Mouse (Mus musculus): ENCODE data around the gene Frmd4a.

The Frmd4a gene

DNA sequence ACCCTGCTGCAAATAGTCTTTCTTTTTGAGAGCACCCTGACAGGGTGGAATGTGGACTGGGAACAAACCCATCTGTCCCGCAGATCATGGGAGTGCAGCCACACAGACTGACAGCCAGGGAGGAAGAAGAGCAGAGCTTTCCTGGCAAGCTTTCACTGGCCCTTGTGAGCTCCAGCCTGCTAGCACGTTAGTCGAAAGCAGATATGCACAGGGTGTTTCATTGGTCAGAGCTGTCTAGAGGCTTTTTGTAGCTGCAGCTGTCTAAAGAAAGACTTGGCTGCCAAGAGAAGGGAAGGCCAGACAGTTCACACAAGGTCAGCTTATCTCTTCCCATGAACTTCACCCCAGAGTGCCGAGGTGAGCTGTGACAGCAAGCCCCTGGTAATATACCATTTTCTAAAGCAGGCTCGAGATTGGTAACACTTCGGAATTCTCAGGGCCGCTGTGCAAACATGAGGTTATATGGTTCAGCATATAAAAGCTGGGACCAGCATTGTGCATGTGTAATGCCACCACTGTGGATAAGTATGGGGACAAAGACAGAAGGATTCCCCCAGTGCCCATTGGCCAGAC is 500.1 kb downstream of the Frmd4a start:
- no peak for DNase-seq (ENCODE audit: low spot score in 2 of 2)

DNA sequence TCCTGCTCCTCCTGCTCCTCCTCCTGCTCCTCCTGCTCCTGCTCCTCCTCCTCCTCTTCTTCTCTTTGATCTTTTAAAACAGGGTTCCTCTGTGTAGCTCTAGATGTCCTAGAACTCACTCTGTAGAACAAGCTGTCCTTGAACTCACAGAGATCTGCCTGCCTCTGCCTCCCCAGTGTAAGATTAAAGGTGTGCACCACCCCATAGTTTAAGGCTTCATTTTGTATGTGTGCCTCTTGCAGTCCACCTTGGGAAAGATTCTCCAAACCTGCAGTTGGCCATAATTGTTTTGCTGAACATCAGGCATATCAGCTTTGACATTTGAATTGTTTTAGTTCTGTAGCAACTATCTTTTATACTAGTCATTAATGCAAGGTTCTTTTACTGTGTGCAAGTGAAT is 501.0 kb downstream of the Frmd4a start:
- DNase-seq (ENCODE audit: low spot score in 2 of 2): no peak

DNA sequence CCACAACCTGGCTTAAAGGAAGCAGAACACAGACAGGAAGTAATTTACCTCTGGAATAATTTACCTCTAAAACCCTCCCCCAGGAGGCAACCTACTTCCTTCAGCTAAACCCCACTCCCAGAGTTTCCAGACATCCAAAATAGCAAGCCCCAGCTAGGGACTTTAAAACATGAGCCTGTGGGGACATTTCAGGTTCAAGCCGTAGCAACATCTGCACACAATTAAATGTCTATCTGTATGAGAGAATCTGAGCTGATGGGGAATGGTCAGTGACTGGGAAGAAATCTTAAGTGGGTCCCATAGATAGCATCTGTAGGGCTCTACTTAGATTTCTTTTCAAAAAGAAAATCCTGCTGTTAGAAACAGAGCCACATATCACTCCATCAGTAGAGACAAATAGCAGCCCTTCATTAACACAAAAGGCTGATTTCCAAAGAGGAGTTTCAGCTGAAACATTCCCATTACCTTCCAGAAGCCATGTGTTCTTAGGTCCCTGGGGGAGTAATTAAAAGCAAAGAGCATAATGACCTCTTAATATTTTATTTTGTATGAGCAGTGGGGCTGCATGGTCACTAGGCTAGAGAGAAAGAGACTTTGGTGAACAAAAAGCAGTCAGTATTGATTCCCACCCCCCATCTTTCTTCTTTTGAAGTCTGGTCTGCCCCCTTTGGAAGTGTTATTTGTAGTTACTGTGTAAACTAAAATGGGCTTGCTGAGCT is 505.4 kb downstream of the Frmd4a start:
- DNase-seq (ENCODE audit: low spot score in 2 of 2): no peak

DNA sequence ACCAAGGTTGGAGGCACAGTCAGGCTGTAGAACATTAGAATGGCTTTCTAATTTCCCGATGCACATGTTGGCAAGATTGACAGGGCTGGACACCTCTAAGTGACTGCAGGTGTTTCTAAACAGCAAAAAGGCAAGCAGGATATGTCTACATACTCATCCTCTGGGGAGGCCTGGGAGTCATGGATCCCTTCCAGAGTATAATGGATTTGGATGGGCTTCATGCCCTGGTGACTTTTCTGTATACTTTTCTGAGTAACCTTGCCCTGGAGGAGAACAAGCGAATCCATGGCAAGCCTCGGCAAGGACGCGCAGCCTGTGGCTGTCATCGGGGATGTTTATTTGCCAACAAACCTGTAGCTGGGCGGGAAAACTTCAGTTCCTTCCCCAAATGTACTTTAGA is 509.6 kb downstream of the Frmd4a start:
- no peak for DNase-seq (ENCODE audit: low spot score in 2 of 2)

DNA sequence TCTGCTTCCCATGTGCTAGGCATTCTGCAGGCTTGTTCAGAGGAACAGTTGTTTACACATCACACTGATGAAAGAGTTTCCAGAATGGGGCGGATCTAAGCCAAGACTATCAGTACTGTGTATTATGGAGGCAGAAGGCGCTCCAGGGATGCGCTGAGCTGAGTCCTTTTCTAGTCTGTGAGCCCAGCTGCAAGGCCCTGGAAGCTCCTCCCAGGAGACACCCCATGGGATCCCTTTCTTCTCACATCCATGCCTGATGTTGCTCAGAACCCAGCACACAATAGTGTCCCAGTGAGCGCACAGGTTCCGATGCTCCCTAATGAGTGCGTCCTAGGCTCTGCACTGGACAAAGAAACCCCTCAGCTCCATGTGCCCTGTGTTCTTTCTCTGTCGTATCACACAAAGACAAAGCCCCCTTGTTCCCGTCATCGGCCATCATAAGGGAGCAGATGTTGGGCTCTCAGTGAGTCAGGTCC is 511.8 kb downstream of the Frmd4a start:
- no peak for DNase-seq (ENCODE audit: low spot score in 2 of 2)

DNA sequence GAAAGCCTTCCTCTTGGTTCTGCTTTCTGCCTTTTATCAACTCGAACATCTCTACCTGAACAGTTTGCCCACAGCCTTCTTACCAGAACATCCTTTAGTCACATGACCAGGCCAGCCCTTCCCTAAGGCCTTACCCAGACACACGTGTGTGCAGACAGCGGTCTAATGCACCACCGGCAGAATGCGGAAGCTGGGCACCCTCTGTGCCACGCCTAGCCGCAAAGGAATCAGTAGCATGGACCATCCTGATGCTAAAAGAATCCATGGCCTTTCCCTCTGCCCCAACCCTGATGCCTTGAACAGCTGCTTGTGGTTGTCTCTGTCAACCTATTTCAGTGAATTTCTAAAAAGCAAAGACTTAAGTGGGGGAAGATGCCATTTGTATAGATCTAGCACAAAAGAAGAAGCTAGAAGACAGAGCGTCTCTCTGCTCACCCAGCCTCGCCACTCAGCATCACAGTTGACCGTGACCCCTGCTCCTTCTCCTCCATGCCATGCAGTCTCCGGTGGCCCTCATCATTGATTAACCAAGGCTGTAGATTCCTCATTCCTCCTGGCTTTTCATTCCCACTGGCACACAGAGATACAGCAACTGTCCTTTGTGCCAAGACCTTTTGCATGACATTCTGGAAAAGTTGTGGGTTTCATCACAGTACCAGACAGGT is 514.1 kb downstream of the Frmd4a start:
- DNase-seq (ENCODE audit: low spot score in 2 of 2): no peak

DNA sequence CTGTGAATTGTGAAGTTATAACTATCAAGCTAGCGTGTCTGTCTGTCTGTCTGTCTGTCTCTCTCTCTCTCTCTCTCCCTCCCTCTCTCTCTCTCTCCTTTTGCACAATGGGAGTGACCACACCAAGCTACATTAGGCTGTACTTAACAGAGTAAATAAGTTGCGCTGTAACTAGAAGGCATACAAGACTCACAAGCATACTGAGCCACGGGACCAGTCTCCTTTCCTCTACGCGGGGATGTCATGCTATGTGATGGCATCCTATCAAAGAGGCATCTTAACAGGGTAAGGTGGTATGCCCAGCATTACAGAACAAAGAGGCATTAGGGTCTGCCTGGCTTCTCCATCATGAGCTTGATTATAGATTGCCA is 514.7 kb downstream of the Frmd4a start:
- DNase-seq (ENCODE audit: low spot score in 2 of 2): no peak

DNA sequence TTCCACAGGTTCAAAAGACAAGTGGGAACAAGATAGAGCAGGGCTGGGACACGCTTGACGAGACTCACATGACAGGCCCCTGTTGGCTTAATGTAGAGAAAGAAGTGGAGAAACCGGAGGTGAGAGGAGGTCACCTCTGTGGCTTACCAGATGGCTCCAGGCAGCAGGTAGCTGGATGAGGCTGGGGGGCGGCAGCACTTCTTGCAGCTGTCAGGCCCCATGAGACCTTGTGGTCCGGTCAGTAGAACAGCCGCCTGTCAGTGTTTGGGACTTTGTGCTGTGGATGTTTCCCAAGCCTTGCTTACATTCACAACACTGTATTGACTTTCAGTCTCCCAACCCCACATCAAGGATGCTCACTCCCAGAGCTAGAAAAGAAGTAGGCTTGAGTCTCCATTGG is 515.4 kb downstream of the Frmd4a start:
- no peak for DNase-seq (ENCODE audit: low spot score in 2 of 2)

DNA sequence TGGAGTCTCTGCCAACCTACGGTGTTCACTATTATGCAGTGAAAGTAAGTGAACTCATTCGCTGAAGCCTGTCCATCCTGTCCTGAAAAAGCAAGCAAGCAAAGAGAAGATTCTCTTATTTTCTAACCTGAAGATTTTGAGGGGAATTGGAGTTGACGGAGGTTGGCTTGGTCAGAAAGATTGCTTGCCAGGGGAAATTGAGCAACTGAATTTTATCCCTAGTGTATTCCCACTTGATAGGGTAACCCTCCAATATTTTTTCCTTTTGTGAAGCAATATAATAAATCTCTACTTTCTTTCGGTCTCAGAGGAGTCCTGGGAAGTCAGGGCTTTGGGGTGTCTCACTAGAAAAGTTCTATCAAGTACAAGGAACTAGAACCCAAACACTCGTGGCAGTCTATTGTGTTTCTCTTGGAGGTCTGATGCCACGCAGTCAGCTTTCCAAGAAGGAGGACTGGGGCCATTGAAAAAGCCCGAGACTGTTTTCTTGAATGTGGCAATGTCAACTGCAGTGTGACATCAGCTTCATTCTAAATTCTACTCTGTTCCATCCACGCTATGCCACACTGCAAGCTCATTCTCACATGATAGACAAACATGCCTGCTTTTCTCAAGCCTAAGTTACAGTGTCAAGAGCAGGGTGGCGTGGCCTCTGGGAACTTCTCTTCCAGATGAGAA is 517.8 kb downstream of the Frmd4a start:
- no peak for DNase-seq (ENCODE audit: low spot score in 2 of 2)

DNA sequence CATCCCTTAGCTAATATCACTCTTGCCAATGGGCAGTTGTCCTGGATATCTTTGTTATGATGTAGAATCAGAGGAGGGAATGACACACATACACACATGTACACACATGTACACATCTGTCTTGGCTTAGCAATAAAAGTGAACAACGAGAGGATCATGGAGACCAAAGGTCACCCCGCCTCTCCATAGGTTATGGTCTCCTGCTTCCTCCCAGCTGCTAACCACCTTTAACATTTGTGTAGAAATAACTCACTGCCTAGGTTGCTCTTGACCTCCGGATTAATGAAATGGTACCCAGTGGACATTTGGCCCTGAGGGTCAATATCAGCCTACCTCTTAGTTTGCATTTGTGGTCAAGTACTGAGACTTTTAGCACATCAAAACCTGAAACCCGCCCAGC is 523.8 kb downstream of the Frmd4a start:
- no peak for DNase-seq (ENCODE audit: low spot score in 2 of 2)

DNA sequence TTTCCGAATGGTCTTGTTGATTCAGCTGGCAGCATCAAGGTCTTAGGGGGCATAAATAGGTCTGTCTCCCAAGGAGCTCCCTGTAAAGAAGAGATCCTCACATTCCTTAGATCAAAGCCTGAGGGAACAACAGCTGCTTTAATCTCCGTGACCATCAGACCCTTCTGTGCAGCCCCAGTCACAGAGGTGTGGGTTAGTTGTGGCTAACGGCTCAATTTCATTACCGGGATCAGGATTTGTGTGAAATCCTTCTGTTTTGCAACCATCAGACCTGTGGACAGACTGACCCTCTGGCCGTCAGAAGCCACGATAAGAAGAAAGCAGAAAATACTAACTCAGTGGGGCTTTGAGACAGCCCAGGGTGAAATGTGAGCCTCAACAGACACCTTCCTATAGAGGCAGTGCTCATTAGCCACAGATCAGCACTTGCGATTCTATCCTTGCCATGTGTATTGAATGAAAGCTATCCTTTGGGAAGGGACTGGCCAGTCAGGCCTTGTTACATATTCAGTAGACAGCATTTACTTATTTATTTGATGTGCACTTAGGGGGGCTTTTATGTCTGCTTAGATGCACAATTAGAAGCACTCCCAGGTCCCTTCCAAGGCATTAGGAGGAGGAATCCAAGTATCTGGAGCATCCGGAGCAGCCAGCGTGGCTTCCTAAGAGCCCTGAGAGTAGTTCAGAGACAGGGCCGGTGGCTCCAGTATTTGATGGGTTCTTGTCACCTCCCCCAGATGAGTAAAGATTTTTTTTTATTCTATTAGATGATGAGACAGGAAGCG is 524.5 kb downstream of the Frmd4a start:
- no peak for DNase-seq (ENCODE audit: low spot score in 2 of 2)

DNA sequence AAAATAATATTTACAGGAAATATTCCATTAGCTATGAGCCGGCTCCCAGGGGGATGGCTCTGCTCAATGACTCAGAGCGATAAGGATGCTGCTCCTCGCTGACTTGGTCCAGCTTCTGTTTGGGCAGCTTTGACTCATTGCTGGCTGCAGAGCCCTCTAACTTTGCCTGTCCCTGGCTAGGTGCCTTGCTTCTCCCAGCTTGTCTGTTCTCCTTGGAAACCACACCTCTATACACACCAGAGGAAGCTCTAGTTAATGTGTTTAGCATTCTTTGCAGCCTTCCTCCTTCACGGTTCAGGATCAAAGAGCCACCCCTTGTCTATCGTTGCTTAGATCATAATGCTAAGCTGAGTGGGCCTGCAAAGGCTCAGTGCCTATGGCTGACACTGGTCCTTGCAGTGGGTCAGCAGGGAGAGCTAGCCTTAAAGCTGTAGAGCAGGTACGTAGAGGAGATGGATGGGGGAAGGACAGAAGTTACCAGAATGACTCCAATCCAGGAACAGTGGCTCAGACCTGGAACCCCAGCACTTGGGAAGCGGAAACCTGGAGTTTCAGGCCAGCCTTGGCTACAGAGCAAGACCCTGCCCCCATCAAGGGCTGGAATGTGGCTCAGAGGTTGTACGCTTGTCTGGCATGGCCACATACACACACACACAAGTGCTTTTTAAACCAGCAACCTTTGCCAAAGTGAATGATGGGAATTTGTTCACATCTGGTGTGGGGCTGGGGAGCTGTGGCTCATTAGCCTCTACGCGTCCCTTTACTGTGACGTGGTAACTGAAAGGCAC is 525.3 kb downstream of the Frmd4a start:
- no peak for DNase-seq (ENCODE audit: low spot score in 2 of 2)

DNA sequence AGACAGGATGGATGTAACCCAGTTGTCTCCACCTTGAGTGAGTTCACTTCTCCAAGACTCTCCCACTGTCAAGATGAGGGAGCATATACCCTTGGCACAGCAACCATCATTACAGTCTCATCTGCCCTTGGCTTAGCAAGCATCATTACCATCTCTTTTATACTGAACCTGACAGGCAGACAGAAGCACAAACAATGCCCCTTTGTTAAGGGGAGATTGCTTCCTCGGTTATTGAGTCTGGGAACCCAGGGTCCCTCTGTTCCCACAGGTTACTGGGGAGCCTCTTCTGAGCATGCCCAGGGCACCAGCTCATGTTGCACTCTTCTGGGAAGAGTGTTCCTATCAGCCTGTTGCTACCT is 525.9 kb downstream of the Frmd4a start:
- no peak for DNase-seq (ENCODE audit: low spot score in 2 of 2)

DNA sequence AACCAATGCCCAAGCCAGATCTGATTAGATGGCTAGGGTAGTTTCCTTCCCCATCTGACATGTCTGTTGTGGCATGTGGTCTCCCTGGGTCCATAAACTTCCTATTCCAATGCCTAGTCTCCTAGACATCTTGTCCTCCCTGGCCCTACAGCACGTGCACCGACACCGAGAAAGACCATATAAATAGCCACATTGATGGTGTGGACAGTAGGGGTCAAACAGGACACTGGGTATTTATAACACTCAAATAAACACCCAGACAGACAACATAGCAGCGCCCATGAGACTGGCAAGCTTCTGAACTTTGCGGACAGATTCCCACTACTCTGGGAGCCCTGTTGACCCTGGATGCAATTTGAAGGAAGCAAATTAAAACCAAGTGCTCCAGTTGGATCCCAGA is 526.8 kb downstream of the Frmd4a start:
- DNase-seq (ENCODE audit: low spot score in 2 of 2): no peak

DNA sequence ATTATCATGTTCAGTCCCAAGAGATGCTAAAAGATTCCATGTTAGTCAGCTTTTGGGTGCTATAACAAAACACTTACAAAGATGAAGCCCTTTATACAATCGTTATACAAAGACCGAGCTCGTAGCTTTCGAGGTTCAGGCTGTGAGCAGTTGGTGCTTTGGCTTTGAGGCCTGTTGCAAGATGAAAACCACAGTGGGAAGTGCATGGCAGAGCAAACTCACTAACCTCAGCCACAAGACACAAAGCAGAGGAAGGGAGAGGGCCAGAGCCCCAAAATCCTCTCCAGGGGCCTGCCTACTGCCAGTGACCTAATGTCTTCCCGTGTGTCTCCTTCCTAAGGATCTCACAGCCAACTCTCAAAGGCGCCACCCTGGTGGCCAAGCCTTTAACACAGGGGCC is 527.7 kb downstream of the Frmd4a start:
- no peak for DNase-seq (ENCODE audit: low spot score in 2 of 2)

DNA sequence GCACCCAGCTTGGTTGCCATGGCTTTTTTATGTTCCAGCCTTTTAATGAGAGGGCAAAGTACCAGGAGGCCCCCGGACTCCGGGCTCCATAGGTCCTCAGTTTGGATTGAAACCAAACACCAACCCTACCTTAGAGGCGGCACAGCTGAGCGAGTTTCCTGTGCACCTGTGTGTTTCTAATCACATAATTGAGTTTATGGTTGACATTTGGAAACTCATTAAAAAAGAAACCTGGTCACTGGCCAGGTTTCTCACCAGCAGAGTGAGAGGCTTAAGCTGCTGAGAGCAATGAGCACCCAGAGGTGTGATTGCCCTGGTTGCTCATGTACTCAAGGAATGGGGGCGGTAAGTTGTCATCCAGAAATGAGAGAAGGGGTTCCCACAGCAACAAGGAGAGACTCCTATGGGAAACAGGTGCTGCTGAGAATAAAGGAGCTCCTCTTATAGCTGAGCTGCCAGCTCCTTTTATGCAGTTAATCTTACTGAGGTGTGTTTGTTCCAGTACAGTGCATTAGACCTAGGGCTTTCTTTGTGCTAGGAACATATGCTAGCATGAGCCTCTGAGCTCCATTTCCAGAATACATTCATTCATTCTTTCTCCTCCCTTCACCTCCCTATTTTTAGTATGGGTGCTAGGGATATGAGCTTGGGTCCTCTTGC is 529.6 kb downstream of the Frmd4a start:
- DNase-seq (ENCODE audit: low spot score in 2 of 2): no peak

DNA sequence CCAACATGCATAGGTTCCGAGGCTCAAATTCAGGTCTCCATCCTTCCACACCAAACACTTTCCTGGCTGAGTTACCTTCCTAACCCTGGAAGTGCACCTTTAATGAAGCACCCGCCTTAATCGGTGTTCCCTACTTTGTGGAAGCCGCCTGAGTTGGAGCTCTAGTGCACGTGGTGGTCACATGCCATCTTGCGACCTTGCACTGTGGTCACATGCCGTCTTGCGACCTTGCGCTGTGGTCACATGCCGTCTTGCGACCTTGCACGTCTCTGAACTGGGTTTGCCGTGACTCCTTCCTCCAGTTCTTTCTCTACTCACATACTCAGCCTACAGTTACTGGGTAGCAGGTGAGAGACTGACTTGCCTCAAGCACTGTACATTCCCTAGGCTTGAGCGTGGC is 531.8 kb downstream of the Frmd4a start:
- no peak for DNase-seq (ENCODE audit: low spot score in 2 of 2)

DNA sequence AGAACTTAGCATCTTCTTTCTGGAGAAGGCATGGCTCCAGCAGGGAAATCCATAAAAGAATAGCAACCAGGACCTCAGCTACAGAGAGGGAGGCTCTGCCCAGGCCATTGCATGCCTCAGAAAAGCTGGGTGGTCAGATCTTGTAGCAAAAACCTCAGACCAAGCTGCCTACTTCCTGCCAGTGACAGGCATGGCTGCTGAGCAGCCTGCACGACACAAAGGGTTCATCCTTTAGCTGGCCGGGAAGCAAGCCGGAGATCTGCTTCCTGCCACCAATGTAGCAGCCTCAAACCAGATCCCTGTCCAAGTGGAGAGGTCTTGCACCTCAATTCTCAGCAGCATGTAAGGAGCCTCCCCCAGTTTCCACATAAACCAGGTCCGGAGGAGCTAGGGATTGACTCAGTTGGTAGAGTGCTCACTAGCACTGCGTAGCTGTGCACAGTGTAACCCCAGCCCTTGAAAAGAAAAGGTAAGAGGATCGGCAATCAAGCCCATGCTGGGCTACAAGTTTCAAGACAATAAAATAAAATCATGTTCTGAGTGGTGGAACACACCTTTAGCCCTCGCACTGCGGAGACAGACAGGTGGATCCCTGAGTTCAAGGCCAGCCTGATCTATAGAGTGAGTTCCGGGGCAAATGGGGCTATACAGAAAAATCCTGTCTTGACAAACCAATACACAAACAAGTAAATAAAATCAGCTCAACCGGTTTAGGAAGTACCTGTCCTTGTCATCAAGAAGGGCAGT is 532.7 kb downstream of the Frmd4a start:
- DNase-seq (ENCODE audit: low spot score in 2 of 2): no peak

DNA sequence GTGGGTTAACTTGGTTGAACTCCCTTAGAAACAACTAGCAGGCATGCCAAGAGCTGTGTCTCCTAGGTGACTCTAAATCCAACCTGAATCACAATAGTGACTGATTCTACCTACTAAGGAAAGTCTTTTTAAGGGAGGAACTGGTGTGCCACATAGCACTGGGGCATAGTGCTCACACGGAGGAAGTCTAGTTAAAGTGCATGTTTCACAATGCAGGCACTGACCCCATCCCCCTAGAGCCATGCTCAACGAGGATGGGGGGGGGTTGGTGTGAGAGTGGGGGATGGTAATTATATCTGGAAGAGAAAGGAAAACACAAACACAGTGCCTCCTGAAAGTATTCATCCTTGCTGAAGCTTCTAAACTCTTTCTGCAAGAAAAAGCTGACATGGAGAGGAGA is 533.9 kb downstream of the Frmd4a start:
- DNase-seq (ENCODE audit: low spot score in 2 of 2): no peak

DNA sequence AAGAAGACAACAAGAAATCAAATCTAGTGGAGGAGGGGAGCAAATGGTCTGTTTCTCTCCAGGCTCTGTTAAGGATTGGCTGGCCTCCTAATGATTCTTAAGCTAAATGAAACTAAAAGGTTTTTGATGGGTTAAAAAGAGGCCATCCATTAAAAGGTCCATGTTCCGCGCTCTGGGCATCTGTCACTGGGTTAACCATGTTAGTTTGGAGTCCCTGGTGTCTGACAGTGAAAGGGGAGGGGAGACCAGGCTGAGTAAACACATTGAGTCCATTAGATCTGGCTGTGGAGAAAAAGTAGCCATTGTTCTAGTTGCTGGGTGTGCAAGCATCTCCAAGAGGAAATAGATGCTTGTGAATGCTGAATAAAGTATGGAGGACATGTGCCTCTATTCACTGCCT is 534.3 kb downstream of the Frmd4a start:
- no peak for DNase-seq (ENCODE audit: low spot score in 2 of 2)
